Mouse (Mus musculus) embryo, embryonic 10.5 days (tissue): Measurements from ENCODE around the gene Tenm3.

Experiments used
- DNase-seq: peaks from one replicate; pipeline ENCODE4 v3.0.0-alpha.2; 2015; ENCODE audit warnings: low spot score

The Tenm3 gene

DNA sequence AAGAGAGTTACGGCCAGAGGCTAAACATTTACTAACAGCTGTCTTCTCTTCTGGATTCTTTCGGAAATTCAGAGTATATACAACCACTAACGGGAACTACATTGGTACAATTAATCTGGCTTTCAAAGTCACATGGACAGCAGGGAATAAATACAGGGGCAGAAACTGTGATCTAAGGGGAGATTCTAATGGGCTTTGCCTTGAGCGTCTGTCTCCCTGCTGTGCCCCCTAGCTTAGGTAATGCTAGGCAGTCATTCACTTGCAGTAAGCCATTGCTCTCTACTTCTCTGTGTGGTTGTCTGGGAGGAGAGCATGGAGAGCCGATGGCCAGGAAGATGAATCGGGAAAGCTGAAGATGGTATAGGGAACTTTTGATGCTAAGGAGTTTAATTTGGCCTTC is 264.0 kb downstream of the Tenm3 start:
- DNase-seq, result no peak

- DNase-seq, result no peak
Measured at GRCm38 (mm10) chr8:48579144-48579543, 264.6 kb downstream of the Tenm3 start.

DNA sequence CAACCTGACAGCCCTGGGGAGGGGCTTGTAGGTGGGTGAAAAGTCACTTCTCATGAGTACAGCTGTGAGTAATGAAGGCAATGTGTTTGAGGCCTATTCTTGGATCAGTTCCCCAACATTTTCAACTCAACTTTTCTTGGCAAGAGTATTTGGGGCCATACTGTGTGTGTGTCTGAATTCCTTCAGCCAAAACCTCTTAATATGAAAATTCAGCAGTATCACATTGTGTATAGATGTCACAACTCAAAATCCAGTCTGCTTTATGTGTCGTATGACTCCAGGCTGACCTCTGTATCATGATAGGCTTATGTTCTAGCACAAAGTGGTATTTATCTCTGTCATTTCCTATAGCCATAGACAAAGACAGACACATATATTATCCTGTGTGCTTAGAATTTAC is 270.8 kb downstream of the Tenm3 start:
- no peak for DNase-seq

GRCm38 (mm10) chr8:48572345-48572744 is 271.4 kb downstream of the Tenm3 start:
- no peak for DNase-seq

- no peak for DNase-seq
Measured at GRCm38 (mm10) chr8:48568608-48569007, 275.1 kb downstream of the Tenm3 start.

DNA sequence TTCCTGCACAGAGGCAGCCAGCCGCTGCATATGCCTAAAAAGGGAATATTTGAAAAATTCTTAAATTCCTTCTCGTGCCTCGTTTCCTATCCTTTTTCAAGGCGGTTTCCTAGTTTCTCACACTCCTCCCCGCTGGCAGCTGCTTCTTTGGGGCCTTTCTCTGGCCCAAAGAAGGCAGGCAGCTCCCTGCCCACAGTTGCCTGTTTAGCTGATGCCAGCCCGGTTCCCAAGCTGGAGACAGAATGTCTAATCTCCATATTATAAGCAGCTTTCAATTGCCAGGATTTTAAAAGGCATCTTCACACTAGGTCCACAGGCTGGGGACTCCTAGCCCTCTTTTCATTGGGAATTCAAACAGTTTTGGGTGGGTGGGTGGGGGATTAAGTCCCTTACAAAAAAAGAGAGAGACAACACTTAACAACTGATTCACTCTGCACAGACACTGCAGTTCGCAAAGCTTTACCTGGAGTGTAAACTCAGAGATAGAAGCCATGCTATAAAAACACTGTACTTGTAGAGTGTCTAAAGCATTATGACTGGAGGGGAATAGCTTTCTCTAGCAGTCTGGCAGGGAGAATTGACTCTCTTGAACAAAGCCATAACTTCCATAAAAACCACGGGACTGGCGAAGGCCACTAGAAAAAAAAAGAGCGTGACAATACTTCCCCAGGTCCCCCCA is 275.7 kb downstream of the Tenm3 start:
- no peak for DNase-seq

- no peak for DNase-seq
Measured at GRCm38 (mm10) chr8:48560227-48560626, 283.5 kb downstream of the Tenm3 start.

GRCm38 (mm10) chr8:48555546-48556141 is 288.1 kb downstream of the Tenm3 start:
- peak; percentile 84 for DNase-seq

GRCm38 (mm10) chr8:48554762-48555545 is 288.8 kb downstream of the Tenm3 start:
- DNase-seq, result peak; percentile 89

- peak; percentile 75 for DNase-seq
Measured at GRCm38 (mm10) chr8:48553791-48554288, 289.9 kb downstream of the Tenm3 start.

DNA sequence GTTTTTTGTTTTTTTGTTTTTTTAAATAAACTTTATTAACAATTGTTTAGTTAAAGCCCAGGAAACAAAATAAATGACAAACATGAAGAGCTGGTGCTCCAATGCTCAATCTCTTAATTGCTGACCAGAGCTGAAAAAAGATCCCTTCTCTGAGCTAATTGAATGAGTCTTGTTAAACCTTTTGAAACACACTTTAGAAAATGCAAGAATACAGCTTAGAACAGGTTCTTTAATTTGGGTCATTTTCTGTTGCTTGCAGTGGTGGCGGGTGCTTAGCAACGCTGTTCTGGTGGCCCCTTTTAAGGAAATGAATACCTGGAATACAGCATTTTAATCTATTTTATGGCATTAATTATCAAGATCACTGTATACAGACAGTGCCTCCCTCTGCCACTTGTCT is 291.4 kb downstream of the Tenm3 start:
- DNase-seq, result peak; percentile 56

- no peak for DNase-seq
Measured at GRCm38 (mm10) chr8:48551370-48551769, 292.4 kb downstream of the Tenm3 start.

GRCm38 (mm10) chr8:48548908-48549307 is 294.8 kb downstream of the Tenm3 start:
- DNase-seq, result no peak

GRCm38 (mm10) chr8:48545631-48546030 is 298.1 kb downstream of the Tenm3 start:
- DNase-seq, result no peak

DNA sequence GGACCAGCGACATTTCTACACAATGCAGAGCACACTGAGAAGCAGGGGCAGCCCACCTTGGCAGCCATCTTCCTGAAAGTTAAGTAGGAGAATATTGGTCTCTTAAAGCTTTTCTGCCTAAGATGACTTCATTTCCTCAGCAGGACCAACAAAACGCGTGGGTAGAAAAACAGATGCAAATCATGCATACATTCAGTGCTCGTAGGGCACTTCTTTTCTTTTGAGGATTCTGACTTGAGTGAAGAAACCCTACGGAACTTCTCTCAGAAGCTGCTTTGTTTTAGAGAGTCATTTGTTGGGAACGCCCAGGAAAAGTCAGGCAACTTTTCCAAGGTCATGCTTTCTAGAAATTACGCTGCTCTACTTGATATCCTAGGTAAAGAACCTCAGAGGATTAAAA is 298.9 kb downstream of the Tenm3 start:
- no peak for DNase-seq

DNA sequence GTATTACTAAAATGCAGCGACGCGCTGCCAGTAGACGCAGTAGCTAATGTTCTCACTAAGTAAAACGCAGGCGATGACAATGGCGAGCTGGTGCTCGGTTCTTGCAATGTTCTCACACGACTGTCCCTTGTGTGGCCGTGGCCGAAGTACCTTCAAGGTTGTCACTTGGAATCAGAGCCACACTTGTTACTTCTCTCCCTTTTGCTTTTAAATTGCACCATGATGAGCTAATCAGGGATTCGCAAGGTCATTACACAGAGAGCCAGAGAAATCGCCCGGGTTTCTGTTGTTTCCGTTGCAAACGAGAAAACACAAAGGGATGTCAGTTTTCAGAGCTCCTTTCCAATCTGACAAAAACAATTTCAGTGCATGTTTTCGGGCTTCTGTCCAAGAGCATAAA is 301.6 kb downstream of the Tenm3 start:
- DNase-seq, result no peak

DNA sequence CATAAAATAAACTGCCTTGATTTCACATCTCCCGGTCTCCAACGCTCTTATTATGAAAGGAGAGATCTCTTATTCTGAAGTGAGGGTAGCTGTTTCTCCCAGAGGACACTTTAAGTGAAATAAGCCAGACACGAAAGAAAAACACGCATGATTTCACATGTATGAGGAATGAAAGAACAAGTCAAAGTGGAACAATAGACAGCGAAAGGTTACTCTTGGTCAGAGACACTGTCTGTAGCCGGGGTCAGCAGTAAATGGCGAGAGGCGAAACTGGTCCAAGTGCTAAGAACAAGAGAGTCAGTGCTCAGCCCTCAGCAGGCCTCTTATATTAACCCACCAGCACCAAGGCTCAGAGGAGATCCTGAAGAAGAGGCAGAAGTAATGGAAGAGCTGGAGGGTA is 302.9 kb downstream of the Tenm3 start:
- DNase-seq, result peak; percentile 79

- DNase-seq, result no peak
Measured at GRCm38 (mm10) chr8:48535833-48536232, 307.9 kb downstream of the Tenm3 start.

- DNase-seq, result no peak
Measured at GRCm38 (mm10) chr8:48531795-48532194, 312.0 kb downstream of the Tenm3 start.

GRCm38 (mm10) chr8:48530916-48531570 is 312.7 kb downstream of the Tenm3 start:
- DNase-seq, result no peak

- peak; percentile 69 for DNase-seq
Measured at GRCm38 (mm10) chr8:48527418-48527817, 316.3 kb downstream of the Tenm3 start.

GRCm38 (mm10) chr8:48522536-48523123 is 321.1 kb downstream of the Tenm3 start:
- no peak for DNase-seq
